Mouse (Mus musculus) forebrain, embryonic 14.5 days (tissue): ENCODE measurements at regions not wholly inside any gene's neighbourhood (a gene's known extent, or its start where the extent isn't known, plus 50 kb on each side); places are given as distances from the start of the nearest gene placed in this dataset.

Source experiments
- ATAC-seq: fragments of 200-750 bp; cut with Nextera tagmentation; 2 replicates; pipeline ENCODE4 v1.8.0; 2017; ENCODE audit warnings: mild to moderate bottlenecking, moderate library complexity
- DNase-seq: peaks from one replicate; pipeline ENCODE4 v3.0.0-alpha.2; 2015; ENCODE audit warnings: low spot score
- H3K27ac ChIP-seq: fragments of 300-500 bp; sonication (generic); 2 replicates; pipeline ENCODE4 v1.5.1; 2014; ENCODE audit warnings: low read depth, mild to moderate bottlenecking, control low read depth, low read length, moderate library complexity
- H3K27me3 ChIP-seq: fragments of 300-500 bp; sonication (generic); replicated peaks from 2 replicates; pipeline ENCODE4 v1.6.1; 2014; ENCODE audit warnings: low read length, control low read depth, mixed read lengths; ENCODE audit not compliant: control insufficient read depth, insufficient read depth
- H3K36me3 ChIP-seq: fragments of 300-500 bp; sonication (generic); 2 replicates; pipeline ENCODE4 v1.6.1; 2014; ENCODE audit warnings: low read length, control low read depth; ENCODE audit not compliant: control insufficient read depth, insufficient read depth
- H3K4me1 ChIP-seq: fragments of 300-500 bp; sonication (generic); 2 replicates; pipeline ENCODE4 v1.6.1; 2014; ENCODE audit warnings: antibody characterized with exemption, low read length, control low read depth; ENCODE audit not compliant: control insufficient read depth, insufficient read depth
- H3K4me2 ChIP-seq: fragments of 300-500 bp; sonication (generic); 2 replicates; pipeline ENCODE4 v1.6.1; 2014; ENCODE audit warnings: mild to moderate bottlenecking, control low read depth, low read length
- H3K4me3 ChIP-seq: fragments of 300-500 bp; sonication (generic); 2 replicates; pipeline ENCODE4 v1.5.1; 2014; ENCODE audit warnings: low read depth, low read length, control low read depth
- H3K9ac ChIP-seq: fragments of 300-500 bp; sonication (generic); 2 replicates; pipeline ENCODE4 v1.6.1; 2014; ENCODE audit warnings: mild to moderate bottlenecking, low read length, control low read depth, moderate library complexity
- H3K9me3 ChIP-seq: fragments of 300-500 bp; sonication (generic); replicated peaks from 2 replicates; pipeline ENCODE4 v1.6.1; 2016; ENCODE audit warnings: low read length, control low read depth, mixed read lengths; ENCODE audit not compliant: control insufficient read depth
- WGBS: fragments of 180-500 bp; shearing (Covaris S2); extraction: QIAGEN DNeasy Blood & Tissue Kit; methylation state at CpG from one replicate; pipeline ENCODE4 v1.1.7; 2014; 5-methylcytosine and 5-hydroxymethylcytosine counted together

DNA sequence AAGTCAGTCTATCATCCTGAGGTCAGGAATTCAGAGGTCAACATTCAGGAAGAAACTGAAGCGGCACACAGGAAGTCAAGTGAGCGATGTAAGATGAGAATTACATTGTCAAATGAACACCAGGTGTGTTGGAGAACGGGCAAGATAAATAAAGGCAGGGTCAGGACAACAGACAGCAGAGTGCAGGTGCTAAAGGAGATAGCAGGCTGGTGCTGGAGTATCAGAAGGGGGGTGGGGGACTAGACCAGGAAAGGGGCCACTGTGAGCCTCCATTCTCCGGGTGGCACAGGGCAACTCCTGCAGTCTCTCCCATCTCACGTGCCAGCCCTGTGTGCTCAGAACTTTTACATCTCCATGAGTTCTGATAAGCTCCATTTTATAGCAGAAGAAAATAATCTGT is 320.6 kb upstream of the Rsrc1 start:
- Histone ChIP-seq H3K27ac (no peak overlapping the region), H3K4me2 (no peak overlapping the region)
- ATAC-seq, result no peak

GRCm38 (mm10) chr3:66661826-66662618 is 319.2 kb upstream of the Rsrc1 start:
- DNase-seq (peak; percentile 49), ATAC-seq (peak; percentile 54; the same call in 1 of the 2 replicates)
- no peak overlapping the region for H3K27ac ChIP-seq
- H3K27me3 ChIP-seq, result no peaks in the 10 kb centered on the region
- H3K36me3 ChIP-seq, result no peaks in the 10 kb centered on the region
- no peak overlapping the region for H3K9ac ChIP-seq
- H3K4me1 ChIP-seq, result no peaks in the 10 kb centered on the region
- WGBS, result 49% methylated on average over 8 of the region's 8 CpGs
- H3K4me2 ChIP-seq, result no peak overlapping the region
- H3K9me3 ChIP-seq, result no peaks in the 10 kb centered on the region
- H3K4me3 ChIP-seq, result no peak overlapping the region

More for the DNA sequence above, 320.6 kb upstream of the Rsrc1 start:
- Histone ChIP-seq H3K36me3 (no peaks in the 10 kb centered on the region), H3K9me3 (no peaks in the 10 kb centered on the region), H3K4me1 (no peaks in the 10 kb centered on the region), H3K4me3 (no peak overlapping the region), H3K27me3 (no peaks in the 10 kb centered on the region), H3K9ac (no peak overlapping the region)
- WGBS, result 82% methylated on average over 5 of the region's 5 CpGs
- DNase-seq, result no peak

- DNase-seq (peak; percentile 45), ATAC-seq (no peak)
- Histone ChIP-seq H3K36me3 (no peaks in the 10 kb centered on the region), H3K27ac (no peak overlapping the region), H3K27me3 (no peaks in the 10 kb centered on the region), H3K9me3 (no peaks in the 10 kb centered on the region), H3K4me3 (no peak overlapping the region), H3K9ac (no peak overlapping the region), H3K4me2 (no peak overlapping the region), H3K4me1 (no peaks in the 10 kb centered on the region)
- 21% methylated on average over 8 of the region's 8 CpGs for WGBS
Measured at GRCm38 (mm10) chr3:66683589-66684286, 297.5 kb upstream of the Rsrc1 start.

DNA sequence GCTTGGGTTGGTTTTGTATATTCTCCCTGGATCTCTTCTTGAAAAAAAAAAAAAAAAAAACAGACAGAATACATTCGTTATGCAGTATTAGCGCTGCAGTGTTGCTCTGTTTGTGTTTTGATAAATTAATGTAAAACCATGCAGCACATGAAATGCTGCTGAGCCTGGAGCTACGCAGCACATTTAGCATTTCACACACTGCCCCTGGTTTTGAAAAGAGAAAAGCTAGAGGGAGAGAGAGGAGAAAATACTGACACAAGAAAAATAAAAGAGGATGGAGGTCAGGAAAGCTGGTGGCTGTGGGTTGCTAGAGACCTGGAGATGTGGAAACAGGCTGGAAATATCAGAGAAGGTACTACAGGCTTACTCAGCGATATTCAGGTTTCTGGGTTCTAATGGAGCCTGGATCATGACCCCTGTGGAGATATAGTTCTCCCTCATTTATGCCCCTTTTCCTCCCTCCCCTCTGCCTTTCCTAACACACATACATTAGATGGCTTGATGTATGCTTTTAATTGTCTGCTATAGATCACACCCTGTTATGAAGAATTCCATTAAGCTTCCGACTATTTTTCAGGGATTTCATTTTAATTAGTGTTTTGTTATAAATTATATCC is 296.8 kb upstream of the Rsrc1 start:
- Histone ChIP-seq H3K36me3 (no peaks in the 10 kb centered on the region), H3K27me3 (no peaks in the 10 kb centered on the region), H3K4me1 (no peaks in the 10 kb centered on the region), H3K4me3 (no peak overlapping the region), H3K4me2 (no peak overlapping the region), H3K9me3 (no peaks in the 10 kb centered on the region), H3K27ac (no peak overlapping the region), H3K9ac (no peak overlapping the region)
- 43% methylated on average over 5 of the region's 5 CpGs for WGBS
- ATAC-seq (0 out of 2 replicates have a peak, but pooled peaks have one; percentile 26), DNase-seq (no peak)

DNA sequence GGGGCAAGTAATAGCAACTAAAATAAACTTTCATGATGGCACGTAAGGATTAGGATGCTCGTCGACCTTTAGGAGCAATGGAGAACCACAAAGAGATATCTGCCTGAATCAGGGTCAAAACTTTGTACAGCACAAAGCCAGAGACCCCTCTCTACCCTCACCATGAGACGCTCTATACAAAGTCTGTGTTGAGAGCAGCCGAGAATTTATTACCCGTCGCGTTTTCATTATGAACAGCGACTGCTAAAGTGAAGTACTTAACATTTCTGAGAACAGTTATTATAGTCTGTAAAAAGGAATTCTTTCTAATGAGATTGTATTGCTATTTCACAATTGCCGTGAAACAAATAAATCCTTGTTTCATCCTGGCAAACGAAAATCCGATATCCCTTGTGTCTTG is 296.1 kb upstream of the Rsrc1 start:
- 75% methylated on average over 12 of the region's 12 CpGs for WGBS
- Histone ChIP-seq H3K27ac (no peak overlapping the region), H3K27me3 (no peaks in the 10 kb centered on the region), H3K4me3 (no peak overlapping the region), H3K4me2 (no peak overlapping the region), H3K9ac (no peak overlapping the region), H3K4me1 (no peaks in the 10 kb centered on the region), H3K36me3 (no peaks in the 10 kb centered on the region), H3K9me3 (no peaks in the 10 kb centered on the region)
- DNase-seq (no peak), ATAC-seq (no peak)

DNA sequence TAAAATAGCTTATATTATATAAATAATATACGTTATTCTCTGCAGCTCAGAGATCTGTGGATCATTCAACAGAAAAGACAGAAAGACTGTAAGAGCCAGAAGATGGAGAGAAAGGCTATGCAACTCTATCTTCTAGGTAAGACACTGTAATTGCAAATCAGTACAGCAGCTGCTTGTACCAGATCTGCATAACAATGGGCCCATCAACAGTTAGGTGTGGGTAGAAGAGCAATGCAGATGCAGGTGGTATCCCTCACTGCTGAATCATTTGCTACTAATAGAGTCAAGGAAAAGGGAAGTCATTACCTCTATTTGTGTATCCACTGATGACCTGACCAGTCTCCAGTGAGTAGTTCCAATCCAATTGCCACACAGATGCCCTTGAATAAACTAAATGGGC is 294.1 kb upstream of the Rsrc1 start:
- WGBS, result 83% methylated on average over 1 of the region's 1 CpGs
- no peak overlapping the region for H3K27ac ChIP-seq
- ATAC-seq (no peak), DNase-seq (no peak)
- no peaks in the 10 kb centered on the region for H3K4me1 ChIP-seq
- H3K36me3 ChIP-seq, result no peaks in the 10 kb centered on the region
- H3K4me2 ChIP-seq, result no peak overlapping the region
- no peak overlapping the region for H3K9ac ChIP-seq
- no peaks in the 10 kb centered on the region for H3K9me3 ChIP-seq
- H3K4me3 ChIP-seq, result no peak overlapping the region
- no peaks in the 10 kb centered on the region for H3K27me3 ChIP-seq

- Histone ChIP-seq H3K36me3 (no peaks in the 10 kb centered on the region), H3K4me1 (no peaks in the 10 kb centered on the region), H3K27ac (no peak overlapping the region), H3K27me3 (no peaks in the 10 kb centered on the region), H3K9ac (no peak overlapping the region), H3K9me3 (no peaks in the 10 kb centered on the region), H3K4me3 (no peak overlapping the region), H3K4me2 (no peak overlapping the region)
- DNase-seq (peak; percentile 5), ATAC-seq (no peak)
- WGBS, result 88% methylated on average over 10 of the region's 10 CpGs
Measured at GRCm38 (mm10) chr3:66690906-66691522, 290.2 kb upstream of the Rsrc1 start.

GRCm38 (mm10) chr3:66695125-66695524 is 286.1 kb upstream of the Rsrc1 start:
- no peaks in the 10 kb centered on the region for H3K9me3 ChIP-seq
- no peak for DNase-seq

More at GRCm38 (mm10) chr3:66695125-66695524, 286.1 kb upstream of the Rsrc1 start:
- ATAC-seq, result no peak
- Histone ChIP-seq H3K9ac (no peak overlapping the region), H3K4me3 (no peak overlapping the region), H3K27me3 (no peaks in the 10 kb centered on the region), H3K36me3 (no peaks in the 10 kb centered on the region), H3K4me2 (no peak overlapping the region), H3K4me1 (no peaks in the 10 kb centered on the region), H3K27ac (no peak overlapping the region)
- 82% methylated on average over 2 of the region's 2 CpGs for WGBS
